Mouse (Mus musculus): ENCODE measurements around the gene Masp1.

Gene Masp1

DNA sequence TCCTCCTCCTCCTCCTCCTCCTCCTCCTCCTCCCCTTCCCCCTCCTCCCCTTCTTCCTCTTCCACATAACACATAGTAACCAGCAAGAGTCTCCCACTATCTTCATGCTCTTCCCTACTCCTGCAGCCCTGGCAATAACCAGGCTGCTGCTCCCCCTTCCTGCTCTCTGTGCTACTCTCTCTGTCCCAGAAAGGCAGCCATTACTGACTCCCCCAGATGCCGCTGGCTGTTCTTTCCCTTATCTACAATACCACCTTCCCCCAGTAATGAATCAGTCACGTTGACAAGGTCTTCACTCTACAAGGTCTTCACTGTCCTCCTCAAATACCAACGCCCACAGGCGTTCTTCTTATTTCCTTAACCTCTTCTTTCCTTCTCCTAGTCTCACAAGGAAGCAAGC lies 119.2 kb downstream of the Masp1 start:
- no peaks in the 10 kb centered on the region for H3K27me3 ChIP-seq (ENCODE audit: insufficient read depth, low read length)
- H3K9me3 ChIP-seq (ENCODE audit: low read length) = no peaks in the 10 kb centered on the region
- TF ChIP-seq NANOG (IDR thresholded peaks at IDR 0.05; ENCODE audit: borderline replicate concordance, low read length) (no peak), POU5F1 (IDR thresholded peaks at IDR 0.05; ENCODE audit: borderline replicate concordance, low read length) (no peak), CTCF (conservative IDR thresholded peaks at IDR 0.05; ENCODE audit: low read length) (no peak)
- no peaks in the 10 kb centered on the region for H3K36me3 ChIP-seq (ENCODE audit: insufficient read depth, low read length)
- H3K4me1 ChIP-seq (replicated peaks; ENCODE audit: low read depth, low read length) = no peaks in the 10 kb centered on the region
- H3K4me3 ChIP-seq (replicated peaks; ENCODE audit: low read length) = no peak overlapping the region
